Mouse (Mus musculus) hindbrain, embryonic 12.5 days (tissue): ENCODE measurements around the gene Rsu1. TPM values are rescaled to one million over a fixed set of nuclear protein-coding genes. Genes with fewer than 3 reads are reported as not detected.

Source experiments
- ATAC-seq: fragments of 200-750 bp; cut with Nextera tagmentation; 2 replicates; pipeline ENCODE4 v1.8.0; 2017; ENCODE audit warnings: moderate TSS enrichment; ENCODE audit not compliant: low FRiP score
- H3K27ac ChIP-seq: fragments of 300-500 bp; sonication (generic); 2 replicates; pipeline ENCODE4 v1.5.1; 2016; ENCODE audit warnings: mild to moderate bottlenecking
- H3K27me3 ChIP-seq: fragments of 300-500 bp; sonication (generic); 2 replicates; pipeline ENCODE4 v1.6.1; 2016; ENCODE audit warnings: mild to moderate bottlenecking
- H3K36me3 ChIP-seq: fragments of 300-500 bp; sonication (generic); 2 replicates; pipeline ENCODE4 v1.6.1; 2016; ENCODE audit warnings: mild to moderate bottlenecking
- H3K4me1 ChIP-seq: fragments of 300-500 bp; sonication (generic); 2 replicates; pipeline ENCODE4 v1.6.1; 2016
- H3K4me2 ChIP-seq: fragments of 300-500 bp; sonication (generic); replicated peaks from 2 replicates; pipeline ENCODE4 v1.6.1; 2016; ENCODE audit warnings: mild to moderate bottlenecking
- H3K4me3 ChIP-seq: fragments of 300-500 bp; sonication (generic); 2 replicates; pipeline ENCODE4 v1.5.1; 2016; ENCODE audit warnings: mild to moderate bottlenecking
- H3K9ac ChIP-seq: fragments of 300-500 bp; sonication (generic); 2 replicates; pipeline ENCODE4 v1.6.1; 2016; ENCODE audit warnings: mild to moderate bottlenecking, moderate library complexity
- H3K9me3 ChIP-seq: fragments of 300-500 bp; sonication (generic); replicated peaks from 2 replicates; pipeline ENCODE4 v1.6.1; 2016; ENCODE audit warnings: mild to moderate bottlenecking
- whole genome bisulfite sequencing: fragments of 180-500 bp; shearing (Covaris S2); methylation state at CpG from one replicate; pipeline ENCODE4 v1.1.7; 2016; 5-methylcytosine and 5-hydroxymethylcytosine counted together
- polyA plus RNA-seq: library from polyadenylated mRNA; unstranded; fragments of >200 nt; fragmentation: Nextera tagmentation; extraction: Ambion mirVana; gene quantifications from 2 replicates; pipeline ENCODE4 v1.2.1, GENCODE M21; 2016

Rsu1 gene
- polyA plus RNA-seq, 1 experiment from 2014 or later, result 86.5 TPM

DNA sequence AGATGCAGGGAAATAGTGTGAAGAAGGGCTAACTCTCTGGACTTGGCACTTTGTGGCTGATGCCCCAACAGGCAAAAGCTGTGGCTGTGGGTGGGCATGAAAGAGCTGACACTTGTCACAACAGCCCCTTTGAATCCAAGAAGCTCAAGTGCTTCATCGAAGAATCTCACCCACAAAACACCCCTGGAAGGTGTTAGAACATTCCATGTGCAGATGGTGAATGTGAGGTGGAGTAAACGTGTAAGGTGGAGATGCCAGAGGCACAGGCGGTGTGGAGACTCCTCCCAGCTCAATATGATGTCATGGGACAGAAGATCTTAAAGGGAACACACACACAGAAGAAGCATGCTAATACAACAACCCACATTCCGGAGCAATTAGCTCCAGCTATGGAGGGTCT is 182.9 kb downstream of the Rsu1 start:
- Histone ChIP-seq H3K4me3 (no peak overlapping the region), H3K27me3 (no peaks in the 10 kb centered on the region), H3K9ac (no peak overlapping the region), H3K4me1 (peaks cover 5% of the 10 kb centered on the region; the same call in 1 of the 2 replicates), H3K36me3 (no peaks in the 10 kb centered on the region), H3K9me3 (no peaks in the 10 kb centered on the region), H3K27ac (no peak overlapping the region), H3K4me2 (no peak overlapping the region)
- 87% methylated on average over 4 of the region's 4 CpGs for WGBS
- ATAC-seq, result no peak

DNA sequence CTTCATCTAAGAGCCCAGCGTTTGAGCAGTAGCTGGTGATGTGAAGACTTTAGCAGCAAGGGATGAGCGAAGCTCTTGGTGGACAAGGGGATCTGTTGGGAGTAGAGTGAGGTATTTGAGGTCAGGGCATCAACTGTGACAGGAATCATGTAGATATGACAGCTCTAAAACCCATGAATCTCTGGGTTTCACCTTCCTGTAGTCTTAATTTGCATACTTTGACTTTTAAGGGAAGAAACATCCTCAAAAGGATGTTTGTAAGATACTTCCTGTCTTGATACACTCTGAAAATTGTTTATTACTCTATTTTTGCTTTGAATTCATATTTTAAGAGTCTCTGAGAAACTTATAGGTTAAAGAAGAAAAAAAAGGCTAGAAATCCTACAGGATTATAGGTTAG is 183.4 kb downstream of the Rsu1 start:
- no peaks in the 10 kb centered on the region for H3K36me3 ChIP-seq
- H3K4me2 ChIP-seq, result no peak overlapping the region
- no peak overlapping the region for H3K4me3 ChIP-seq
- no peaks in the 10 kb centered on the region for H3K9me3 ChIP-seq
- no peaks in the 10 kb centered on the region for H3K27me3 ChIP-seq
- WGBS, result 91% methylated on average over 2 of the region's 2 CpGs
- no peak for ATAC-seq
- H3K27ac ChIP-seq, result no peak overlapping the region
- no peak overlapping the region for H3K9ac ChIP-seq
- H3K4me1 ChIP-seq, result peaks cover 9% of the 10 kb centered on the region; the same call in 1 of the 2 replicates

DNA sequence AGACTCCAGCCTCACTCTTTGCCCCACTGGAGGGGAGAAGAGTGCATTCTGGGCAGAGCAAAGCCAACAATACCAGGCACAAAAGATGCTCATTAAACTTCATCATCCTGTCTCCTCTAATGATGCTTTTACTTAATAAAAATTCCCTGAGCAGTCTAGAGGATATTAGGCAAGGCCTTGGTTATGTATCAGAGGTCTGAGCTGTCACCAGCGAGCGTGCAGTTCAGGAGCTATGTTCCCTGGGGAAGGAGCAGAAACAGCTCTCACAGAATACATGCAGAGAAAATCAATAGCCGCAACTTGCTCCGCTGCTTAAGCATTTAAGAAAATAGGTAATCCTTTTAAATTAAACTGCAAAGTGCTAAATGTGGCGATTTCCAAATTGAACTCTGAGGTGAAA is 187.0 kb downstream of the Rsu1 start:
- 29% methylated on average over 5 of the region's 5 CpGs for WGBS
- peak overlapping the region; percentile 40 for H3K27ac ChIP-seq

DNA sequence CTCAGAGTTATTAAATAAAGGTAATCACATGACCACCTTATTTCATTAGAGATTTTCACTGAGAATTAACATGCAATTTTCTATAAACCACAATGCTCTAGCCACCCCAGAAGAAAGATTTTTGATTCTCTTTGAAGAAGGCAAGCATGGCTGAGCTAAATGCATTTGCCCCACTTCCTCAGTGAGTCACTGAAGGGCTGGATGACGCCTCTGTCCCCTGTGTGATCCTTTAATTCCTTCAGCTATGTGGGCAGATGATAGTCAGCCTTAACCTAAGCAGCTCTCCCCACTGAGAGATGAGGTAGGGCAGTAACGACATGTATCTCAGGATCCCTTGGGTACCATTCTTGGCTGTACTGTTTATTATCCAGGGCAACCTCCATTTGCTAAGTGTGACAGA is 190.7 kb downstream of the Rsu1 start:
- no peaks in the 10 kb centered on the region for H3K27me3 ChIP-seq
- H3K27ac ChIP-seq, result no peak overlapping the region
- H3K4me3 ChIP-seq, result no peak overlapping the region
- H3K4me2 ChIP-seq, result no peak overlapping the region
- no peaks in the 10 kb centered on the region for H3K9me3 ChIP-seq
- H3K36me3 ChIP-seq, result no peaks in the 10 kb centered on the region
- H3K4me1 ChIP-seq, result peaks cover 9% of the 10 kb centered on the region; the same call in 1 of the 2 replicates
- no peak for ATAC-seq
- 75% methylated on average over 2 of the region's 2 CpGs for WGBS
- H3K9ac ChIP-seq, result no peak overlapping the region

More for the DNA sequence above, 187.0 kb downstream of the Rsu1 start:
- H3K36me3 ChIP-seq, result no peaks in the 10 kb centered on the region
- no peak overlapping the region for H3K9ac ChIP-seq
- H3K27me3 ChIP-seq, result no peaks in the 10 kb centered on the region
- H3K4me1 ChIP-seq, result peaks cover 9% of the 10 kb centered on the region; the same call in 1 of the 2 replicates
- H3K4me3 ChIP-seq, result no peak overlapping the region
- ATAC-seq, result peak; percentile 75
- H3K4me2 ChIP-seq, result no peak overlapping the region
- H3K9me3 ChIP-seq, result no peaks in the 10 kb centered on the region

DNA sequence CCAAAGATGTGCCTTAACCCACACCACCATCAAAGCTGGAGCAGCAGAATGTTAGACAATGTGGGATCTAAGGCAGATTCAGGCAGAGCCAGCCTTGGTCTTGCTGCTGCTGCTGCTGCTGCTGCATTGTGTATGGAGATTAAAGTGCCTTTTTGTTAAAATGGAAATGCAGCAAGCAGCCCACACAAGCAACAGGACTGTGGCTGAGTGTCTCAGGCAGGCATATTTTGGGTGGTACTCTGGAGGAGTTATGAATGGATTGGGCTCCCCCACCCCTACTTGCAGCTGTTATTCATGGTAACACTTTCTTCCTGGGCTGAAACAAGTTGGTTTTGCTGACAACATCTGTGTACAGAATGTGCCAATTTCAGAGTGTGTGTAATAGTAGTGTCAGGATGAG is 199.0 kb downstream of the Rsu1 start:
- no peak overlapping the region for H3K4me2 ChIP-seq
- H3K9ac ChIP-seq, result no peak overlapping the region
- no peaks in the 10 kb centered on the region for H3K4me1 ChIP-seq
- H3K27me3 ChIP-seq, result no peaks in the 10 kb centered on the region
- no peak overlapping the region for H3K4me3 ChIP-seq
- no peaks in the 10 kb centered on the region for H3K36me3 ChIP-seq
- H3K9me3 ChIP-seq, result no peaks in the 10 kb centered on the region
- ATAC-seq, result no peak
- H3K27ac ChIP-seq, result no peak overlapping the region

DNA sequence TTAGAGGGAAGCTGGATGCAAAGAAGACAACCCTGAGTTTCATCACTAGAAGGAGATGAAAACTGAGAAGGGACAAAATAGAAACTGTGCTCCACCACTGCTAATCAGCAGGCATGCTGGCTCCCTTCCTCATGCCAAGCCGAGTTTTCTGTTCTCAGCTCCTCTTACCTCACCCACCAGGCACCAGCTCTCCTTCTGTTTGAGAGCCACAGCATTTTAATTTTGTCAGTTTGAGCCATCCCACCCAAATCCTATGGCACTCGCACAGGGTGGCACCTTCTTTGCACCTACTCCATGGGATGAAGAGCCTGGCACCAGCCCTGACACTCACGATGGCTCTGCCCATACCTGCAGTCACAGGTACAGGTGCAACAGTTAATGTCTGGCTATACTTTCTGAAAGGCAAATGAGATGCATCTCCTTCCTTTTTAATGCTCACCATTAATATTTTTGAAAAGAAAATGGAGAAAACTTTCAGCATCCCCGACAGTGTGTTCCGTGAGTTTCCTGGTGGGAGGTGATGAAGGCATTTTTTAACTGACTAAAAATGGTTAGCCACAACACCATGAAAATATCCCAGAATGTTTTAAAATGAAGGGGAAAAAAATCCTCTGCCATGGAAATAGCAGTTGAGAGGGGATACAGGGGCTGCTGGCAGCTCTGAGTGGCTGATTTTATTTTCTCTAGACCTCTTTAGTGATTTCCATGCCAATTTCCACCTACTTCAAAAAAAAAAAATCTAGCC is 210.6 kb downstream of the Rsu1 start:
- Histone ChIP-seq H3K27ac (no peak overlapping the region), H3K4me2 (no peak overlapping the region), H3K9me3 (no peaks in the 10 kb centered on the region), H3K27me3 (no peaks in the 10 kb centered on the region), H3K9ac (no peak overlapping the region), H3K36me3 (no peaks in the 10 kb centered on the region), H3K4me1 (no peaks in the 10 kb centered on the region), H3K4me3 (no peak overlapping the region)
- WGBS, result 93% methylated on average over 5 of the region's 5 CpGs
- no peak for ATAC-seq

DNA sequence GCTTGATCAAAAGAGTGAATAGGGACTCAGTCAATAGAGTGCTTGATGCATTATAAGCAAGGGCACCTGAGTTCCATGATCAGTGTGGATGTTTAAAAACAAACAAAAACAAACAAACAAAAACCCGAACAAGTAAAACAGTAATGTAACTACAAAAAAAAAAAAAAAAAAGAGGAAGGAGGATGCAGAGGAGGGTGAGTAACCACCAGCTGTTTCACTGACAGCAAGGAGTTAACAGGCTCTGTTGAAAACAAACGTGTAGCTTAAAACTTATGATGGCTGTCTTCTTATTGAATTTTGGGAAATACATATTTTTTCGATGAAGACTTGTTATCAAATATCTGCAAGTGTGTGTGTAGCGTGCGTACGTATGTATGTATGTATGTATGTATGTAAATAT is 222.6 kb downstream of the Rsu1 start:
- no peaks in the 10 kb centered on the region for H3K36me3 ChIP-seq
- no peak overlapping the region for H3K4me2 ChIP-seq
- H3K9ac ChIP-seq, result no peak overlapping the region
- 90% methylated on average over 6 of the region's 6 CpGs for WGBS
- H3K27me3 ChIP-seq, result no peaks in the 10 kb centered on the region
- no peak overlapping the region for H3K27ac ChIP-seq
- H3K4me1 ChIP-seq, result no peaks in the 10 kb centered on the region
- ATAC-seq, result no peak
- H3K9me3 ChIP-seq, result no peaks in the 10 kb centered on the region
- no peak overlapping the region for H3K4me3 ChIP-seq

DNA sequence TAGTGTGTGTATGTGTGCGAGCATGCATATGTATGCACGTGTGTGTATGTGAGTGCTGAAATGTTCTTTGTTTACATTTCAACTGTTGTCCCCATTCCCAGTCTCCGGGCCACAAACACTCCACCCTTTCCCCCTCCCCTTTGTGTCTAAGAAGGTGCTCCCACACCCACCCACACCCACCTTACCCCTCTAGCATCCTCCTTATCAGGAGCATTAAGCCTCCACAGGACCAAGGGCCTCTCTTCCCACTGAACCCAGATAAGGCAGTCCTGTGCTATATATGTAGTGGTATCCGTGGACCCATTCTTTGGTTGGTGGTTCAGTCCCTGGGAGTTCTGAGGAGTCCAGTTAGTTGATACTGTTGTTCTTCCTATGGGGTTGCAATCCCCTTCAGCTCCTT is 226.7 kb downstream of the Rsu1 start:
- no peak overlapping the region for H3K9ac ChIP-seq
- H3K27ac ChIP-seq, result no peak overlapping the region
- H3K36me3 ChIP-seq, result no peaks in the 10 kb centered on the region
- no peak overlapping the region for H3K4me3 ChIP-seq
- H3K4me2 ChIP-seq, result no peak overlapping the region
- no peaks in the 10 kb centered on the region for H3K4me1 ChIP-seq
- no peaks in the 10 kb centered on the region for H3K9me3 ChIP-seq
- H3K27me3 ChIP-seq, result no peaks in the 10 kb centered on the region
- WGBS, result 93% methylated on average over 4 of the region's 4 CpGs
- ATAC-seq, result no peak

DNA sequence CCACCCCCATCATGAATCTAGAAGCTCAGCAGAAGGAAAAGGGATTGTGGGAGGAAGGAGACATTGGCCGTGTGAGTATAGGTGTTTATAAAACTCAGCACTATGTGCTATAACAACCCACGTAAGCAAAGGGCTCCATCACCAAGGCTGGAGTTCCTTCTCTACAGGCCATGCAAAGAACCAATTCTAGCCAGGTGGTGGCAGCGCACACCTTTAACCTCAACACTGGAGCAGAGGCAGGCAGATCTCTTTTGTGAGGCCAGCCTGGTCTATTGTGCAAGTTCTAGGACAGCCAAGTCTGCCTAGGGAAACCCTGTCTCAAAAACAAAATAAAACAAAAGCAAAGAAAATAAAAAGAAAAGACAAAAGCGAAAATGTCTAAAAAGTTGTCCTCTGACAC is 231.4 kb downstream of the Rsu1 start:
- H3K36me3 ChIP-seq, result no peaks in the 10 kb centered on the region
- no peaks in the 10 kb centered on the region for H3K9me3 ChIP-seq
- no peak overlapping the region for H3K4me3 ChIP-seq
- H3K27ac ChIP-seq, result no peak overlapping the region
- no peaks in the 10 kb centered on the region for H3K4me1 ChIP-seq
- no peak overlapping the region for H3K9ac ChIP-seq
- ATAC-seq, result no peak
- H3K4me2 ChIP-seq, result no peak overlapping the region
- H3K27me3 ChIP-seq, result no peaks in the 10 kb centered on the region
- WGBS, result 88% methylated on average over 4 of the region's 4 CpGs

DNA sequence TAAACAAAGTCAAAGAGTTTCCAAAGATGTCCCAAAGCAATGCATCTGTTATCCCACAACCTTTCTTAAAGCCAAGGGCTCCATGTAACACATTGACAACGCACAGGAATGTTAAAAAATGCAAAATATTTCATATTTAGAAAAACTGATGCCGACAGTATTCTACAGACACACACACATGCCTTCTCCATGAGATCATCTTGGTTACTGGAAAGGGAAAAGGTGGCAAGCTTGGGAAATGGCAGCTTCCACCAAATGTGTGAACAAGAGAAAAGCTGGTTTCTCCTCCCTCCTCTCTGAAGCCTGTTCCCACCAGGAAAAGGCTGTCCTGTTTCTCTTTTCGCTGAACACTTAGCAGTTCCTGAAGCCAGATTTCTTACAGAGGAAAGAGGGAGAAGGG is 232.4 kb downstream of the Rsu1 start:
- no peaks in the 10 kb centered on the region for H3K27me3 ChIP-seq
- H3K4me2 ChIP-seq, result no peak overlapping the region
- no peak for ATAC-seq
- H3K4me3 ChIP-seq, result no peak overlapping the region
- H3K9ac ChIP-seq, result no peak overlapping the region
- no peaks in the 10 kb centered on the region for H3K9me3 ChIP-seq
- H3K4me1 ChIP-seq, result no peaks in the 10 kb centered on the region
- no peak overlapping the region for H3K27ac ChIP-seq
- WGBS, result 73% methylated on average over 3 of the region's 3 CpGs
- no peaks in the 10 kb centered on the region for H3K36me3 ChIP-seq

Other genes starting within 250 kb of the Rsu1 start
- 0.29 and 0.32 TPM in 2 replicates for gene Cubn, start 220.4 kb upstream of the Rsu1 start, polyA plus RNA-seq